Mouse (Mus musculus) liver, embryonic 11.5 days (tissue): ENCODE results near the gene Sytl1. TPM values are rescaled to one million over a fixed set of nuclear protein-coding genes. Genes with fewer than 3 reads are reported as not detected.
A peak's percentile ranks its signal among the peaks of the same experiment; 100 is the strongest.

ENCODE experiments used
- ATAC-seq: fragments of 200-750 bp; cut with Nextera tagmentation; replicated peaks from 2 replicates; pipeline ENCODE4 v1.8.0; 2017; ENCODE audit warnings: moderate number of reproducible peaks, mild to moderate bottlenecking, moderate TSS enrichment, moderate library complexity; ENCODE audit not compliant: low FRiP score
- DNase-seq: peaks from one replicate; pipeline ENCODE4 v3.0.0-alpha.2; 2017; ENCODE audit warnings: low spot score
- H3K27ac ChIP-seq: fragments of 300-500 bp; sonication (generic); 2 replicates; pipeline ENCODE4 v1.5.1; 2014; ENCODE audit warnings: mild to moderate bottlenecking, low read depth, low read length, control low read depth
- H3K27me3 ChIP-seq: fragments of 300-500 bp; sonication (generic); replicated peaks from 2 replicates; pipeline ENCODE4 v1.6.1; 2014; ENCODE audit warnings: low read length, mixed read lengths; ENCODE audit not compliant: control insufficient read depth, insufficient read depth
- H3K36me3 ChIP-seq: fragments of 300-500 bp; sonication (generic); 2 replicates; pipeline ENCODE4 v1.6.1; 2014; ENCODE audit warnings: mild to moderate bottlenecking, low read length, moderate library complexity, mixed read lengths; ENCODE audit not compliant: control insufficient read depth, insufficient read depth
- H3K4me1 ChIP-seq: fragments of 300-500 bp; sonication (generic); replicated peaks from 2 replicates; pipeline ENCODE4 v1.6.1; 2014; ENCODE audit warnings: low read length, mixed read lengths; ENCODE audit not compliant: control insufficient read depth, insufficient read depth
- H3K4me2 ChIP-seq: fragments of 300-500 bp; sonication (generic); 2 replicates; pipeline ENCODE4 v1.6.1; 2014; ENCODE audit warnings: mild to moderate bottlenecking, control low read depth, moderate library complexity
- H3K4me3 ChIP-seq: fragments of 300-500 bp; sonication (generic); 2 replicates; pipeline ENCODE4 v1.5.1; 2014; ENCODE audit warnings: low read depth, low read length, control low read depth
- H3K9ac ChIP-seq: fragments of 300-500 bp; sonication (generic); 2 replicates; pipeline ENCODE4 v1.6.1; 2014; ENCODE audit warnings: low read depth, low read length, control low read depth
- H3K9me3 ChIP-seq: fragments of 300-500 bp; sonication (generic); 2 replicates; pipeline ENCODE4 v1.6.1; 2016; ENCODE audit warnings: low read length, inconsistent platforms, mixed read lengths; ENCODE audit not compliant: control insufficient read depth
- WGBS: fragments of 180-500 bp; shearing (Covaris S2); extraction: QIAGEN DNeasy Blood & Tissue Kit; methylation state at CpG from one replicate; pipeline ENCODE4 v1.1.7; 2014; 5-methylcytosine and 5-hydroxymethylcytosine counted together
- polyA plus RNA-seq: library from polyadenylated mRNA; unstranded; fragments of >200 nt; fragmentation: Nextera tagmentation; extraction: Ambion mirVana; gene quantifications from 2 replicates; pipeline ENCODE4 v1.2.1, GENCODE M21; 2014

The Sytl1 gene
- polyA plus RNA-seq: 0.39 and 0.52 TPM in 2 replicates

DNA sequence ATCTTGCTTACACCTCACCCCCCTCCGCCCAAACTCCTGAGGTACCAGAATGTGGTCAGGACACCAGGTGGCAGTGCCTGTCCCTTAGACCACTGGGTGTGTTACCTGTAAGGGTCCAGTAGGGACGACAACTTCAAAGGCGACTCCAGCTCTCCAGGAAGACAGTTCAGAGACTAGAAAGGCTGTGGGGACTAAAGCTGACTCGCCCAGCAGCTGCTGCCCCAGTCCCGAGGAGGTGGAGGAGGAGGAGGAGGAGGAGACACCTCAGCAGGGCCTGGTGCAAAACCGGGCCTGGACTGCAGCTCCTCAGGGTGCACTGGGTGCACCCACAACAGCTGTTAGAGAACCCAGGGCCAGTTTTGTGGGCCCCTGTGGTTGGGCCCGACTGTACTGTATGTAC lies at the start of gene Sytl1:
Gene Sytl1, minus strand, starts transcription at position 232 of the 400 bp plus-strand sequence.
- no peak within 1 kb of the TSS for H3K4me3 ChIP-seq
- 32% methylated on average over 7 of the region's 7 CpGs for WGBS

DNA sequence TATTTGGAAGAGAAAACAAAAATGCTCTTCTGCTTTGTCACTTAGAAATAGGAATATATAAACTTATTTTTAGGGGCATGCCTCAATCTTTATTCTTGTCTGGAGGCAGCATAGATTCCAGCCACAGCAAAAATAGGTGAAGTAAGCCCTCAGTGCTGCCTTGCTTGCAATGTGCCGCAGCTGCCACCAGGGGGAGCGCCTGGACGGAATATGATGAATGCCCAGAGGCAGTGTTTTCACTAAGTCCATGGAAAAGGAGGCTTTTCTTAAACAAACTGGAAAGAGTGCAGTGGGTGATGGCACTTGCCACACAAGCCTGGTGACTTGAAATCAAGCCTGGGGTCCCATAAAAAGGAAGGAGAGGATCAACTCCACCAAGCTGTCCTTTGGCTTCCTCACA lies 47.0 kb upstream of the Sytl1 start:
- Histone ChIP-seq H3K4me3 (no peak overlapping the region), H3K4me1 (no peaks in the 10 kb centered on the region), H3K27ac (no peak overlapping the region), H3K36me3 (no peaks in the 10 kb centered on the region), H3K27me3 (no peaks in the 10 kb centered on the region), H3K9me3 (no peaks in the 10 kb centered on the region), H3K4me2 (no peak overlapping the region), H3K9ac (no peak overlapping the region)
- no peak for ATAC-seq
- 0% methylated on average over 3 of the region's 3 CpGs for WGBS
- peak; percentile 80 for DNase-seq

More for the DNA sequence above, at the start of gene Sytl1:
- ATAC-seq: no peak
- no peak for DNase-seq
- H3K27ac ChIP-seq: no peak within 1 kb of the TSS
- peaks cover 28% of the 10 kb centered on the region for H3K36me3 ChIP-seq
- H3K9ac ChIP-seq: no peak within 1 kb of the TSS
- H3K4me2 ChIP-seq: no peak within 1 kb of the TSS
- no peaks in the 10 kb centered on the region for H3K9me3 ChIP-seq
- H3K27me3 ChIP-seq: peaks cover 4% of the 10 kb centered on the region
- peaks cover 5% of the 10 kb centered on the region; the same call in 1 of the 2 replicates for H3K4me1 ChIP-seq

GRCm38 (mm10) chr4:133307331-133307730 lies 44.4 kb upstream of the Sytl1 start:
- Histone ChIP-seq H3K4me2 (no peak overlapping the region), H3K9ac (no peak overlapping the region), H3K4me1 (no peaks in the 10 kb centered on the region), H3K36me3 (no peaks in the 10 kb centered on the region), H3K27ac (no peak overlapping the region), H3K4me3 (no peak overlapping the region), H3K9me3 (no peaks in the 10 kb centered on the region), H3K27me3 (no peaks in the 10 kb centered on the region)
- DNase-seq: no peak
- 43% methylated on average over 3 of the region's 3 CpGs for WGBS
- ATAC-seq: no peak

DNA sequence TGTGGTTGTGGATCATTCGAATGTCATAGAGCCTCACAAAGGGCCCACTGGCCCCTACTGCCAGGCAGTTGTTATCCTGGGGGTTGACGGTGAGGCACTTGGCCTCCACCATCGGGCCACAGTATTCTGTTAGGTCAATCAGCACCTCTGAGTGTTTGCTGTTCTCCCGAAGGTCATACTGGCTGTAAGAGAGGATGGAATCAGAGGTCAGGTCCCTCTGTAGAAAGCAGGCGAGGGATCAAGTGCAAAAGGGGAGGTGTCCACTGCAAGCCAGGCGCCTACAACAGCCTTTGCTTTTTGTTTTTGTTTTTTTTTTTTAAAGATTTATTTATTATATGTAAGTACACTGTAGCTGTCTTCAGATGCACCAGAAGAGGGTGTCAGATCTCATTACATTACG lies 42.9 kb upstream of the Sytl1 start:
- Histone ChIP-seq H3K4me1 (no peaks in the 10 kb centered on the region), H3K9me3 (no peaks in the 10 kb centered on the region), H3K27me3 (no peaks in the 10 kb centered on the region), H3K36me3 (no peaks in the 10 kb centered on the region), H3K9ac (no peak overlapping the region), H3K27ac (no peak overlapping the region), H3K4me3 (no peak overlapping the region), H3K4me2 (no peak overlapping the region)
- DNase-seq (no peak), ATAC-seq (no peak)
- 84% methylated on average over 7 of the region's 7 CpGs for WGBS

DNA sequence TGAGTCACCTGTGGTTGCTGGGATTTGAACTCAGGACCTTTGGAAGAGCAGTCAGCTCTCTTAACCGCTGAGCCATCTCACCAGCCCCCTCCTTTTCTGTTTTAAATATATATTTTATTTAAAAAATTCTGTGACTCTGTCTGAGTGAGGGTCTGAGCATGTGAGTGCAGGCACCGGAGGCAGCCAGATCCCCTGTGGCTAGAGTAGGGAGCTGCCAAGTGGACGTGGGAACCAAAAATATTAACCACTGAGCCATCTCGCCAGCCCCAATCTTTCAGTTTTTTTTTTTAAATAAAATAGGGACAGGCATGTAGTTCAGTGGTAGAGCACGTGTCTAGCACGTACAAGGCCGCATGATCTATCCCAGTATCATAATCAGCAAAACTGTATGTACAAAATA lies 41.9 kb upstream of the Sytl1 start:
- H3K9ac ChIP-seq: no peak overlapping the region
- no peaks in the 10 kb centered on the region for H3K27me3 ChIP-seq
- H3K4me1 ChIP-seq: no peaks in the 10 kb centered on the region
- no peak overlapping the region for H3K4me3 ChIP-seq
- no peaks in the 10 kb centered on the region for H3K36me3 ChIP-seq
- DNase-seq (no peak), ATAC-seq (no peak)
- WGBS: 93% methylated on average over 7 of the region's 7 CpGs
- no peak overlapping the region for H3K4me2 ChIP-seq
- no peaks in the 10 kb centered on the region for H3K9me3 ChIP-seq
- H3K27ac ChIP-seq: no peak overlapping the region

GRCm38 (mm10) chr4:133302668-133303067 lies 39.8 kb upstream of the Sytl1 start:
- DNase-seq (no peak), ATAC-seq (no peak)

GRCm38 (mm10) chr4:133301802-133302201 lies 38.9 kb upstream of the Sytl1 start:
- DNase-seq: peak; percentile 70
- Histone ChIP-seq H3K27ac (no peak overlapping the region), H3K27me3 (no peaks in the 10 kb centered on the region), H3K9me3 (no peaks in the 10 kb centered on the region), H3K4me2 (no peak overlapping the region), H3K36me3 (no peaks in the 10 kb centered on the region), H3K4me1 (0 out of 2 replicates have a peak, but pooled peaks cover 2% of the 10 kb centered on the region), H3K4me3 (no peak overlapping the region), H3K9ac (no peak overlapping the region)
- no peak for ATAC-seq
- WGBS: 27% methylated on average over 4 of the region's 4 CpGs

More at GRCm38 (mm10) chr4:133302668-133303067, 39.8 kb upstream of the Sytl1 start:
- Histone ChIP-seq H3K9me3 (no peaks in the 10 kb centered on the region), H3K4me2 (no peak overlapping the region), H3K36me3 (no peaks in the 10 kb centered on the region), H3K9ac (no peak overlapping the region), H3K4me3 (no peak overlapping the region), H3K27ac (no peak overlapping the region), H3K27me3 (no peaks in the 10 kb centered on the region), H3K4me1 (0 out of 2 replicates have a peak, but pooled peaks cover 2% of the 10 kb centered on the region)
- WGBS: 65% methylated on average over 5 of the region's 5 CpGs

DNA sequence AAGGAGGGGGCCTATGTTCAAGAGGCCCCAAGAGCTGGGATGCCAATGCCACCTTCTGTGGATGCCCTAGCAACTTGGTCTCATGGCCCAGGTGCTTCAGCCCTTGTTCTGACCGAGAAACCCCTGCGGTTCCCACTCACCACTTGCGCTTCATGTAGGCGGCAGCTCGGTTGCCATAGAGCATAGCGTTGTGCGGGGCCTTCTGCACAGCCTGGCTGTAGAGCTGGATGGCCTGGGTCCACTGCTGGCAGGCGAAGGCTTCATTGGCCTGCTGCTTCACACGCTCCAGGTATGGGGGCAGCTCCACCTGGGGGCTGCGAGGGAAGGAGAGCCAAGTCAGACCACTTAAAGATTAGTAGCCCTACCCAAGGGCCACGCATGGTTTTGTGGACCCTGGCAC lies 37.5 kb upstream of the Sytl1 start:
- DNase-seq: no peak
- Histone ChIP-seq H3K27me3 (no peaks in the 10 kb centered on the region), H3K4me3 (no peak overlapping the region), H3K9ac (no peak overlapping the region), H3K9me3 (no peaks in the 10 kb centered on the region), H3K4me2 (no peak overlapping the region), H3K36me3 (no peaks in the 10 kb centered on the region), H3K4me1 (0 out of 2 replicates have a peak, but pooled peaks cover 2% of the 10 kb centered on the region), H3K27ac (no peak overlapping the region)
- no peak for ATAC-seq
- 88% methylated on average over 11 of the region's 11 CpGs for WGBS

- Histone ChIP-seq H3K9ac (no peak overlapping the region), H3K27ac (no peak overlapping the region), H3K4me2 (no peak overlapping the region), H3K36me3 (no peaks in the 10 kb centered on the region), H3K4me1 (0 out of 2 replicates have a peak, but pooled peaks cover 2% of the 10 kb centered on the region), H3K4me3 (no peak overlapping the region), H3K27me3 (no peaks in the 10 kb centered on the region), H3K9me3 (no peaks in the 10 kb centered on the region)
- WGBS: 72% methylated on average over 5 of the region's 5 CpGs
- ATAC-seq: no peak
- DNase-seq: no peak
Measured at GRCm38 (mm10) chr4:133299701-133300100, 36.8 kb upstream of the Sytl1 start.
